Mouse (Mus musculus) lung, postnatal 0 days (tissue): ENCODE results near the gene Fndc9.

Experiments
- CTCF ChIP-seq: IDR thresholded peaks from 2 replicates; pipeline ENCODE4 v1.5.1; 2016; ENCODE audit warnings: antibody characterized with exemption, mild to moderate bottlenecking
- EP300 ChIP-seq: IDR thresholded peaks from 2 replicates; pipeline ENCODE4 v1.6.1; 2016; ENCODE audit warnings: antibody characterized with exemption, mild to moderate bottlenecking, control low read depth

DNA sequence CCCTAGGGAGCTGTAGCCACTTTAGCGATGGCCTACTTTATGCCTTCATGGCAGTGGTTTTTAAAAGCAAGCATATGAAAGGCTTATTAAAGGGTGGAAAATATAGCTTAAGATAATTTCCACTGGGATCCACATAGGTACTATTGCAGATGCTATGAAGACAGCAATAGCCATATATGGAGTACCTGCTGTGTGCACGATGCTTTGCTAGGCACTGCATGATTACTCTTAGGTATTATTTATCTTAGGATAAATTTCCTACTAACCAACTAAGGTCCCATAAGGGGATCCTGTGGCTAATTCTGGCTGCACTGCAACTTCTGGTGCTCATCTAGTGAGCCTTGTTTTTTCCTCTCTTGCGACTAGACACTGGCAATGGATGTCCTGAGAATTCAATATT lies 13.0 kb downstream of the Fndc9 start:
- TF ChIP-seq CTCF, result no peak
- TF ChIP-seq EP300, result no peak
